Mouse (Mus musculus) kidney, adult 2 months (tissue): ENCODE measurements around the gene Cbr2.

Experiments used
- CTCF ChIP-seq: fragments of 200-500 bp; conservative IDR thresholded peaks from 2 replicates; pipeline ENCODE4 v1.5.1; 2011; ENCODE audit warnings: low read depth, mild to moderate bottlenecking, control low read depth, low read length, moderate library complexity, mixed read lengths; ENCODE audit not compliant: insufficient read depth, insufficient read length
- POLR2A ChIP-seq: fragments of 200-500 bp; IDR thresholded peaks from one replicate; pipeline ENCODE4 v1.6.1; 2011; ENCODE audit warnings: low read depth, low read length, control low read depth

GRCm38 (mm10) chr11:120719841-120720376, 12.0 kb downstream of the Cbr2 start:
- no peak for TF ChIP-seq POLR2A
- no peak for TF ChIP-seq CTCF
